Mouse (Mus musculus) NIH3T3 (cell line): ENCODE measurements at regions not wholly inside any gene's neighbourhood (a gene's known extent, or its start where the extent isn't known, plus 50 kb on each side); places are given as distances from the start of the nearest gene placed in this dataset.

Experiments
- DNase-seq: peaks from one replicate; pipeline ENCODE4 v3.0.0-alpha.2; 2012; ENCODE audit warnings: low read depth

DNA sequence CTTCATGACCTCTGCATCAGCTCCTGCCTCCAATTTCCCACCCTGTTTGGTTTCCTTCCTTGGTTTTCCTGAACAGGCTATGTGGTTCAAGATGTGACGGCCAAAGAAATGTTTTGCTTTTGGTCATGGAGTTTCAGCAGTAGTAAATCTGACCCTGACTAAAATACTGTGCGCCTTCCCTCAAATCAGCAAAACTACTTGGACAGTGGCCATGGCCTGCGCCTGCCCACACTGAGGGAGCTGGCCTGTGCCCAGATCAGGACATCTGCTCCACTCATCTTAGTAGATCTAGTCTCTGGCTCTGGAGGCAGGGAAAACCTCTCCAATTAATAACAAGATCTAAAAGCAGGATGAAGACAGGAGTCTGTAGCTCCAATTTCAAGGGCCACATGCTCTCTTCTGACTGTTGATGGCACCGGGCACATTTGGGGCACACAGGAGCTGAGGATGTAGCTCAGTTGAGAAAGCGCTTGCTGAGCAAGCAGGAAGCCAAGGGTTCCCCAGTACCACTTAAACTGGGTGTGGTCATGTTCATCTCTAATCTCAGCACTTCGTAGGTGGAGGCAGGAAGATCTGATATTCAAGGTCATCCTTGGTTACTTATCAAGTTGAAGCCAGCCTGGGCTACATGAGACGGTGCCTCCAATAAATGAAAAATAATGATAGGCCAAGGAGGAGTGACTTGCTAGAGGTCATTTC is 96.6 kb upstream of the Mrps10 start:
- DNase-seq = peak; percentile 69

DNA sequence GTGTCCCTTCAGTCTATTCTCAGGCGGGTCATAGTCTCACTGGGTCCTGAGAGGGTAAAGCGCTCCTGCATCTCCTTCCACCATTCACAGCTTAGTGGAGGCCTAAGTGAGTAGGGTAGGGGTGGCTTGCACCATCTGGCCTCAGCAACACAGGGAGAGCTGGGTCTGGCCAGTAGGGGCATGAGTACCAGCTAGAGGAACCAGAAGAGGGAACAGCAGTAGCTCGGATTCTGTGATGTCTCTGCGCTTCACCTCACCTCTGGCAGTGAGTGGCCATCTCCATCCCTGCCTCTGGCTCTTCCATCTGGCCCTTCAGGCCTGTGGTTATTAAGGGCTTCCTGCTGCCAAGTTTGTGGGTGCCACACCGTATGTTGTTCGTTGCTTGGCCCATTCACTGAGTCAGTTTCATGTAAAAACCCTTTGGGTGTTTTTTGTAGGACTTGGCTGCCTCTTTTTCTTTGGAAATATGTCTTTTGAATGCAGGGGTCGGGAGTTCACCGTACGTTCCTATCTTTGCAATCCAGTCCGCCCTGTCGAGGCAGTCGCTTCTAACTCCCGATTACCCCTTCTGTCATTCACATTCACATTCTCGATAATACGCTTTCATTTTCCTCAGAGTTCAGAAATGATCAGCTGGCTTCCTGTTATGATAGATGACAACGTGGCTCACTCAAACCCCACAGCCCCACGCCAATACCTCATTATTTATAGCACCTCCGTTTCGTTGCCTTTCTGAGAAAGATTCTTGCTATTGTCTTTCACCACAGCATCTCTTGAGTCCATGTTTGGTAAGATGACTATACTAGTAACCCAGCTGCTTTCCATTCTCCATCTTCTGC is 99.4 kb upstream of the Mrps10 start:
- DNase-seq = peak; percentile 73

DNA sequence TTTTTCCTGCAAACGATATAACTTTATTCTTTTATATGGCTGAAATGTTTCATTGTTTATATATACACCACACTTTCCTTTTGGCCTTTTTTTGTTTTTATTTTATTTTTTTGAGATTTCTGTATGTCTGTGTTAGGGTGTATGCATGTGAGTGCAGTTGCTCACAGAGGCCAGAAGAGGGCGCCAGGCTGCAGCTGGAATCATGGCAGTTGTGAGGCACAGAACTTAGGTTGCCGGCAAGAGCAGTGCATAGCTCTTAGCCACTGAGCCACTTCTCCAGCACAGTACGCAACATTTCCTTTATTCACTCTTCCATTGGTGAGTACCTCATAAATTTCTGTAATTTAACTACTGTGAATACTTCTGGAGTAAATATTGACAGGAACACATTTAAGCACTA is 100.8 kb upstream of the Mrps10 start:
- no peak for DNase-seq

GRCm38 (mm10) chr17:47267076-47267475 is 101.6 kb upstream of the Mrps10 start:
- DNase-seq = no peak

DNA sequence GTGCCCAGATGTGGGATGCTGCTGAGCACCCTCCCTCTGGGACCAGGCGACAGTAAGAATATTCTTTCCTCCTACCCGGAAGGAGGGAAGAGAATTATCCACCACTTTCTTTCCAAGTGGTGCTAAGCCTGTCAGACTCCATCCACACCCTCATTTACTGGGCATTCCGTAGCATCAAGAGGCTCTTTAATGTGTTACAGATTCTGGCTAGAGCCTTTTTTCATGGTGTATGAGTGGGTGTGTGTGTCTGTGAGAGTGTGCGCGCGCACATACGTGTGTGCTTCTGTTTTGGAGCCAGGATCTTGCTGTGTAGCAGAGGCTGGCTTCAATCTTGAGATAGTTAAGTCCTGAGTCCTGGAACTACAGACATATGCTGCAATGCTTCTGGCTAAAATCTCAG is 102.4 kb upstream of the Mrps10 start:
- no peak for DNase-seq

DNA sequence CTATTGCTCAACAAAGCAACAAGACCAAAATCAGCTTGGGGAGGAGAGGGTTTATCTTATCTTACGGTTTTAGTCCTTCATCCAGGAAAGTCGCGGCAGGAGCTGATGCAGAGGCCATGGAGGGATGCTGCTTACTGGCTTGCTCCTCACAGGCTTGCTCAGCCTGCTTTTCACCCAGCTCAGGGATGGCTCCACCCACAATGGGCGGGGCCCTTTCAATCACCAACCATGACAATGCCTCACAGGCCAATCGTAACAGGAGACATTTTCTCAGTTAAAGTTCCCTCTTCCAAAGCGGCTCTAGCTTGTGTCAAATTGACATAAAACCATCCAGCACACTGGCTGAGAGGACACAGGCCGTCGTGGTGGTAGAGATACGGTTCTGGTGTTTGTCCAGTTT is 105.7 kb upstream of the Mrps10 start:
- no peak for DNase-seq

DNA sequence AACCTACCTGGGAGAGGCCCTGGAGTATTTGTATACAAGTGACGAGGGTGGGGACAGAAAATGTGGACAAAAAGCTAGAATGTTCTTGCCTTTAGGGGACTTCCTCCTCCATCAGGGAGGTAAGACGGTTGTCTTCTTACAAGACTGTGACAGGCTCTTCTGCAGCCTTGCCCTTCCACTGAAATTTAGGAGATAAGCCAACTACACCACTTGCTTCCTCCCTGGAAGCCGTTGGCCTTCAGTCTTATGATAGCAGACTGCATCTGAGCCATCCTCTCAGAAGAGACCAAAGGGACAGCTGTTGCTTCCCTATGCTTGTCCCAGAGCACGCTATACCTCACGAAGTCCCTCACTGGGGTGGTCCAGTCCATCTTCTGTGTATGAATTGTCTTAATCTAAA is 106.5 kb upstream of the Mrps10 start:
- no peak for DNase-seq

- no peak for DNase-seq
Observed at GRCm38 (mm10) chr17:47260976-47261375, 107.7 kb upstream of the Mrps10 start.

- peak; percentile 55 for DNase-seq
Observed at GRCm38 (mm10) chr17:47258296-47258695, 110.4 kb upstream of the Mrps10 start.

GRCm38 (mm10) chr17:47255209-47255608 is 113.5 kb upstream of the Mrps10 start:
- no peak for DNase-seq

GRCm38 (mm10) chr17:47254026-47254425 is 114.7 kb upstream of the Mrps10 start:
- no peak for DNase-seq

DNA sequence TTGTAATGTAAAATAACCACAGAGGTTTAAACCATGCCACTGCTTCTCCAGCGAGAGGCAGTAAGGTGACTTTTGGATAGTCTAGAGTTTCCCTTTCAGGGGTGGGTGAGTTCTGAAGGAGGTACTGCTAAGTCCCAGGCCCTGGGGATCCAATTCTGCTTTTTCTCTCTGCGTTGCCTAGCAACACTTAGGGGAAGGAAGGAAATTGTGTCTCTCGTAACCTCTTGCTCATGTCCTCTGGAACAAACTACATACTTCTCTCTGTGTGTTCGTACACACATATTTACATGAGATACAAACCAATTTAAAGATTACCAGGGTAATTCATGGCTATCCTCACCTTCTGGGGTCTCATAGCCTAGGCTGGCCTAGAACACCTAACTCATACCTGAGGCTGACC is 118.7 kb upstream of the Mrps10 start:
- DNase-seq = no peak

GRCm38 (mm10) chr17:47249176-47249575 is 119.5 kb upstream of the Mrps10 start:
- DNase-seq = no peak

DNA sequence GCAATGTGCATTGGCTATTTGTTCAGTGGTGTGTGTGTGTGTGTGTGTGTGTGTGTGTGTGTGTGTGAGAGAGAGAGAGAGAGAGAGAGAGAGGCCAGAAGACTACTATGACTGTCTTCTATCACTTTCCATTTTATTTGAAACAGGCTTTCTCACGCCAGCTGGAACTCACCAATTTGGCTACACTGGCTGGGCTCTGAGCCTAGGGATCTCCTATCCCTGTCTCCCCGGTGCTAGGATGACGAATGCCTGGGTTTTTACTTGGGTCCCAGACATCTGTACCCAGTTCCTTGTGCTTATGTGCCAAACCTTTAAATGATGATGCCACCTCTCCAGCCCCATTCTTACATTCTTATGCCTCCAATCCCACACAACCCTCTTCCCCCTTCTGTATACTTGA is 120.6 kb upstream of the Mrps10 start:
- no peak for DNase-seq

GRCm38 (mm10) chr17:47247516-47247915 is 121.2 kb upstream of the Mrps10 start:
- DNase-seq = no peak

- no peak for DNase-seq
Observed at GRCm38 (mm10) chr17:47246605-47247004, 122.1 kb upstream of the Mrps10 start.

GRCm38 (mm10) chr17:47245635-47246034 is 123.1 kb upstream of the Mrps10 start:
- no peak for DNase-seq

- no peak for DNase-seq
Observed at GRCm38 (mm10) chr17:47239086-47239485, 129.6 kb upstream of the Mrps10 start.

DNA sequence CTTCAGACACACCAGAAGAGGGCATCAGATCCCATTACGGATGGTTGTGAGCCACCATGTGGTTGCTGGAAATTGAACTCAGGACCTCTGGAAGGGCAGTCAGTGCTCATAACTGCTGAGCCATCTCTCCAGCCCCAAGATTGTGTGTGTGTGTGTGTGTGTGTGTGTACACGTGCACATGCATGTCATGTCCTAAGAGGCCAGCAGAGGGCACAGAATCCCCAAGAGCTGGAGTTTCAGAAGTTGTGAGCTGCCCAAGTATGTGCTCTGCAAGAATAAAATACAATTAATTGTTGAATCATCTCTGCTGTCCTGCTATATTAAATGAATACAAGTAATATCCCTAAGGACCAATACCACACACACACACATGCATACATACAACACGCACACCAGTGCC is 130.8 kb upstream of the Mrps10 start:
- peak; percentile 15 for DNase-seq

GRCm38 (mm10) chr17:47234343-47234742 is 134.3 kb upstream of the Mrps10 start:
- DNase-seq = no peak

DNA sequence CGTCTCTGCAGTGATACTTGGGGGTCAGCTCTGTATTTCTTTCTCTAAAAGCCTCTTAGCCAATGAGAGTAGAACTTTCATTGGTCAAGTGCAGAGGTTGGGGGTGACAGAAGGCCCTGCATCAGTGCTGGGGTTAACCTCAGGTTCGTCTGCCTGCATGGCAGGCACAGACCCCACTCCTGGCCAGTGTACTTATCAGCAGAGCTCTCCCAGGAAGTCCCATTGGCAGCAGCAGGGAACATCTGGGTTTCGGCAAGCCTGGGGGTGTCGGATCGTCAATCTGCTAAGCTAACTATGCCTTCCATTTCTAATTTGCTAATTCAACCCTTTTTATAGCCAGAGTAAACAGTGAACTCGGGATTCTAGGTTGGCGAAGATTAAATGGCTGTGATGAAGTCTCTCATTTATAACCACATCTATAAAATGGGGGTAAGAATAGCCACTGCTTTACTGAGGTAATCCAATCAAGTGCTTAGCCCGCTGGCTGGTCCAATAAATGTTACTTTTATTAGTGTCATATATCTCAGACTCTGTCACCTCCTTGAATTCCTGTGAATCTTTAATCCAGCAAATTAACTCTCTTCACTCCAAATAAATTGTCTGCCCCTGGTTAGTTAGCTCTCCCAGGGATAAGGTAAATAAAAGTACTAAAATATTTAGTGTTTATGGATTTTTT is 135.5 kb upstream of the Mrps10 start:
- no peak for DNase-seq

GRCm38 (mm10) chr17:47230715-47231114 is 138.0 kb upstream of the Mrps10 start:
- DNase-seq = peak; percentile 29

GRCm38 (mm10) chr17:47226391-47226790 is 142.3 kb upstream of the Mrps10 start:
- DNase-seq = no peak
